Mouse (Mus musculus) heart, postnatal 0 days (tissue): ENCODE data around the gene Sstr4.

ENCODE experiments used
- CTCF ChIP-seq: IDR thresholded peaks from 2 replicates; pipeline ENCODE4 v1.5.1; 2016; ENCODE audit warnings: antibody characterized with exemption, control low read depth, low read depth
- EP300 ChIP-seq: IDR thresholded peaks from 2 replicates; pipeline ENCODE4 v1.6.1; 2016; ENCODE audit warnings: antibody characterized with exemption, low read depth

DNA sequence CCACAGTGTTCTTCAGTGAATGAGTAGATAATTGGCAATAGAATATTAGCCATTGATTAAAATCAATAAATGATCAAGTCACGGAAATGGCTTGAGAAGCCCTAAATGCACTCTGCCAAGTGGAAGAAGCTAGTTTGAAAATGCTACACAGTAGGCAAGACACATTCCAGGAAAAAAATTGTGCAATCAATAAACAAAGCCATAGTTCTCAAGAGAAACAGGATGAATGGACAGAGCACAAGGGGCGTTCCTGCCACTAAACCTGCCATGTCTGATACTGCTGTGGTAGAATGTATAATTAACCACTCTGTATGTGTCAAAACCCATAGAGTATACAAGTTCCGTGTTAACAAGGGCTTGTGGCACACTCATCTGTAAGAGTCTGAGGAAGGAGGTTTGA lies 32.4 kb downstream of the Sstr4 start:
- TF ChIP-seq CTCF (no peak), EP300 (no peak)
